Mouse (Mus musculus): Measurements from ENCODE around the gene Zfp503.

Zfp503 gene

DNA sequence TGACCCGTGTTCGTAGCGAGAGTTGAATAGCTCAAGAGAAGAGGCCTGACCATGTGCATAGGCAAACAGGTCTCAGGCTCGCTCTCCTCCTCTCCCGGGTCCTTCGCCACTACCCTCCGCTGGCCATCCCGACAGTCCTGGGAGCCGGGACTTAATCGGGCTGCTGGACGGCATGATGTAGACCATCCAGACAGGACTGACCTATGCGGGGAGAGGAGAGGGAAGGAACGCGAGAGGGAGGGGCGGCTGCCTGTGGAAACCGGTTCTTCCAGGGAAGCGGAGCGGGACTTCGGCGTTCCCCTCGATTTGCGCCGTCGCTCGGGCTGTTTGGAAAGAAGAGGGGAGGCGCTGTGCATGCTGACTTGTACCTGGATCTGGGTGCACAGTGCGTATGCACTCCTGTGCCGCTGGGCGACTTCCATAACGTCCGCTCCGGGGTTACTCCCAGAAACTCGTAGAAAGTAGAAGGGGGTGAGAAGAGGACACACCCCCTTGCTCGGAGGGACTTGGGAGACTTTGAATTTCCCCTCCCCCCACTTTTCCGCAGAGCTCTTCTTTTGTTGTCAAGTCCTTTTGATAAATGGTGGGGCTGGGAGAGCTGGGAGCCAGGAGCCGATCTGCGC lies at the start of gene Zfp503:
Gene Zfp503 (minus strand): TSS at position 311 of the 623 bp plus-strand sequence.
- no peak for DNase-seq (ENCODE audit: low read depth, low spot score)

DNA sequence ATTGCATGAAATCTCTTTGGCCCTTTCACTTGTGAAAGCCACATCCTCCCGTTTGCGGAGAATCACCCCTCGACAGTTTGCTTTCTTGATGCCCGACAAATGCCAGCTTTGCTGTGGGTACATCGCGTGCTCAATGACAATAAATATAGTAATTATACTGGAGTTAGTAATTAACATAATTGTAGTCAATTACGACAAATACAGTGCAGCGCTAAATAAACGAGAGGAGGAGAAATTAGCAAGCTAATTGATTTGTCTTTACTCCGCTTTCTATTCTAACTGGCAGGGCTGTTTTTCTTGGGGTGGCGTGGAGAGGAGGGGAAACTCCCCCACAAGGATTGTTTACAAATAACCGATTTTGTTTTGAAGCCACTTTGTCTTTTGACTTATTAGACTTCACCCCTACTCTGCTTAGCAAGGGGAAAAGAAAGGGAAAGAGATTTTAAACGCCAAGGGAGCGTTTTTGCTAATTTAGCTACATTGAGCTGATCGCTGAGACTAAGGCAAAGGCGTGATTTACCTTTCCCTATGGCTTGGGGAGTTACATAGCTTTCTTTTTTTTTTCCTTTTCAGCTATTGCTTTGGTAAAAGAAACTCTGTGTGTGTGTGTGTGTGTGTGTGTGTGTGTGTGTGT lies 48.2 kb upstream of the Zfp503 start:
- no peak for DNase-seq (ENCODE audit: low read depth, low spot score)

DNA sequence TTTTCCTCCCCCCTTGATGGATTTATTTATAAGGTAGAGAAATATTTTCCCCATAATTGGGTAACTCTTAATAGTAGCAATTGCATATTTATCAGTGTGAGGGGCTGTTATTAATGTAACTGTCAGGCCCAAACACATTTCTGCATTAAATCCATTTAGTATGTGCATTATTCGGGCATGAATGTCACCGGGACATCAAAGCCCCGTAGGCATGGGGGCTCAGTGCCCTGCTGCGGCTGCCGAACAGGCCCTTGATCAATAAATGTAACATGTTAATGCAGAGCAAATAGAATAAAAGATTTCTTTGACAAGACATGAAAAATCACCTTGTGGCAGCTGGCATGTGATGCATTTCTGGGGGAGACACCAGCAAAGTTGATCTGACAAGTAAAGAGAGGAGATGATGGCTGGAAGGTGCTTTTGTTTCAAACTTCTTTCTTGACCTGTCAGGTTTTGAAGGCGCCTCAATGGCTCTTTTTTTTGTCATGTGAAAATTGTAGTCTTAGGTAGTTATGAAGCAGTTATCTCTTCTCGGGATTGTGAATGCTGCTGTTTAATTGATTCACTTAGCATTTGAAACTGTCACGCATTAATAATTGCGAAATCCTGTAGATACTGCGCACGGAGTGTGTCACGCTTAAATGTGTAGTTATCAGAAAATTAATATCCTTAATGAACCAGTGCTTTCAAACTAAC lies 47.5 kb upstream of the Zfp503 start:
- no peak for DNase-seq (ENCODE audit: low read depth, low spot score)

DNA sequence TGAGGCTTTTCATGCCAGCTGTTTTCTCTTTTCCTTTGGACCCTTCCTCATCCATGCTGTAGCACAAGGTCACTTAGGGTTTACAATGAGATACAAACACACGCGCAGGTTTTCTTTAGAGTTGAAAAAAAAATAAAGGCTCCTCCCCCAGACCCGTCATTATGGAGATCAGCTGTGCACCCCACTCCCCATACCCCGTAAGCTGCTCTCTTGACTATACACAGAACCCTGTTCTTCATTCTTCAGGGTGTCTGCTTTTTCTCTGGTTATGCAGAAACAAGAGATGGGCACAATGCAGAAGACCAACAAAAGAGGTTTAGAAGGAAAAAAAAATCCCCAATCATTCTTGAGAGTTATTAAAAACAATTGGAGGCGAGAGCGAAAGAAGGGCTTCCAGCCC lies 46.9 kb upstream of the Zfp503 start:
- no peak for DNase-seq (ENCODE audit: low read depth, low spot score)

DNA sequence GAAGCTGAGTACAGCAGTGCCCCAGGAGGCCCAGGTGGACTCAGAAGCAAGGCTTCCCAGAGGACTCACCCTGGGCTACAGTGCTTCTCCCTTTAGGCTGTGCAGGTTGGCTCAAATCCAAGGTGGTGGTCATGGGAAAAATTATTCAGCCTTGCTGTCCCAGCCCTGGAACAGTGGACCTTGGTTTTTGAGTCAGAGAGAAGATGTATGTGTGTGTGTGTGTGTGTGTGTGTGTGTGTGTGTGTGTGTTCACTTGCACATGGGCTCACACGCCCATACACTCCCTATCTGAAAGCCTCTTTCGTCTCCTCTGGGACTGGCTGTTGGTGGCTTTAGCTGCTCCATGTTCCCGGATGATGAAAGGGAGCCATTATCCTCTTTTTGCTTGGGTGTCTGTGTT lies 46.5 kb upstream of the Zfp503 start:
- no peak for DNase-seq (ENCODE audit: low read depth, low spot score)

DNA sequence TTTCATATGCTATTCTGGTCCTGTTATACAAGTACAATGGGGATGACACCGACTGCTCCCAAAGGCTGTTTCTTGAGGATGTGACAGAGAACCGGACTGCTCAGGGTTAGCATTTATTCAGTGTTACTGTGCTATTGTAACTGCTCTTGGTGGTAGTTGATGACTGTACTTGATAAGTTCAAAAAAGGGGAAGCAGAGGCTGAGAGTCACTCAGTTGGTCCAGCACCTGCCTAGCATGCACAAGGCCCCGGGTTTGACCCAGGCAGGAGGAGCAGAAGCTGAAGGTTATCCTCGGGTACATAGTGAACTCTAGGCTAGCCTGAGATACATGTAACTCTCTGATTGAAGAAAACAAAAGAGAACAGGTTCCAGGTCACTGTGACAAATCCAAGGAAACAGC lies 34.1 kb upstream of the Zfp503 start:
- DNase-seq (ENCODE audit: low read depth, low spot score): no peak

DNA sequence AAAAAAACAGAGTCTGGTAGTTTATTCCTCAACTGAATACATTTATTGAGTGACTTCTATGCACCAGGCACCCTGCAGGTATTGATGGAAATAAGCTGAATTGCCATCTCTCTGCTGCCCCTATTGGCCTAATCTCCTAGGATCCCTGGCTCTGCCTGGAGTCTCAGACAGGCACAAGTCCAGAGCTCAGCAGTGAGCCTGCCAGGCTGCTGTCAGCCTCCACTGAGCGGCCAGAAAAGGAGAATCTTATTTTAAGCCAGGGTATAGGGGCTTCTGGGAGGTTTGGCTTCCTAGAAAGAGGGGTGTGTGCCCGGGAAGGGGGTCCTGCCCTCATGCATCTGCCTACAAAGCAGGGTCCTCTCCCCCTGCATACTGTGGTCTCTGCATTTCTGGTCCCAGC lies 31.5 kb upstream of the Zfp503 start:
- DNase-seq (ENCODE audit: low read depth, low spot score): no peak

DNA sequence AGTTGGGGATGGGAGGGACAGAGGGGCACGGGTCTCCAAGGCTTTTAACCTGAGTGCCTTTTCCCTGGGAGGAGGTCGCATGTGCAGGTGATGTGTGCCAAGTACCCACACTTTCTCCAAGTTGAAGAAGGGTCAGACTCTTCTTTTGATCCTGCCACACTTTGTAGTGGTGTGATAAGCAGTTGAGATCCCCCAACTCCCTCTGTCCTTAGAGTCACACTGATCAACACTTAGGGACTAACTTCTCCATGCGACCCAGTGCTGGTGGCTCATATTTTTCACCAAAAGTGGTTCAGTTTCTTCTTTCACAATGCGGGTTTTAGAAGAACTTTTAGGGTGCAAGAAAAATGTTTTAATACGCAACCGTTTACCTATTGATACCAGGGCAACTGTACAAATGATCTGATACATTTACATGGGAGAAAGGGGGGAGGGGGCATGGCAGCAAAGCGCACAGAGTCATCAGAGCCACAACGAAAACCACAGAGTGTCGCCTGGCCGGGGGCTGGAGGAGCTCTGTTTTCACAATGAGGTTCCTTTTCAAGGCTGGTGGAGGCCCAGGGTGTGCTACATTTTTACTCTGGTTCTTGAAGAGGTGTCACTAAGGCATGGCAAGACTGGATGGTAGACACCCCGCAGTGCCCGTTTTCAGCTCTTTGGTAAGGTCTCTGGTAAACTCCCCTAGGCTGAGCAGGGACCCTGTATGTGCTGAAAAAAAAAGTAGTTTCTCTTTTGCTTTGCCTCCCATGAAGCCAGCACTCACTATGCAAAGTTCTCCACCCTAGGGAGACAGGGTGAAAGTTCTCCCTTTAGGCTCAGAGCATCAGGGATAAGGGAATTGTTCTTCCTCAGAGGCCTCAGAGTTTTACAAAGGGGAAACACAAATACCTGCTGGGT lies 30.8 kb upstream of the Zfp503 start:
- DNase-seq (ENCODE audit: low read depth, low spot score): no peak

DNA sequence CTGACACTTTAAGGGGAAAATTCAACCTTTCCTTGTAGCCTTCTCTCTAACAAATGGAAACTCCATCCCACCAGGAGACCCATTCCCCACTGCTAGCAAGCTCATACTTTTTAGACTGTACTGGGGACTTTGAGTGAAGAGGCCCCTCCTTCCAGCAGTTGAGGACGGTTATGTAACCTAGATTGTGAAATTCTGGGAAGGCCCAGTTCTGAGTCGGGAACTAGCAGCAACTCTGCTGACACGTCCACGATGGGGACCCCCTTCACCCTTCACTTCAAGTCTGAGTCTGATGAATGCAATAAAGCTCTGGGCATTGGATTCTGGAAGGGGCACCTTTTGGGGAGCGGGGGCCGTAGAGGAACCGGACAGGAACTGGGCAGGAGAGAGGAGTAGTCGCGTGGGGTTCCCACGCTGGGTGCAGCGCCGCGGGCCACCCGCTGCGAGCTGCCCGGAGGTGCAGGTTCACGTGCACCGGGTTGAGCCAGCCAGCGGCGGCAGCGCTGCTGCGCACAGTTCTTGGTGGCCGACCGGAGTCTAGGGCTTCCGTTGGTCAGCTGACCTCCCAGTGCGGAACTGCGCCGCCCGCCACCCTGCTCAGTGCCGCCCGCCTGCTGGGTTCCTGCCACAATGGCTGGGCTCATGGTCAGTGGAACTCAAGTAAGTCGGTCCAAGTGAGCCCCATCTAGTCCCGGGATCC lies 30.0 kb upstream of the Zfp503 start, which contains the start of gene Lrmda:
Gene Lrmda (plus strand): TSS at position 461 of the 697 bp plus-strand sequence.
- DNase-seq (ENCODE audit: low read depth, low spot score): no peak

DNA sequence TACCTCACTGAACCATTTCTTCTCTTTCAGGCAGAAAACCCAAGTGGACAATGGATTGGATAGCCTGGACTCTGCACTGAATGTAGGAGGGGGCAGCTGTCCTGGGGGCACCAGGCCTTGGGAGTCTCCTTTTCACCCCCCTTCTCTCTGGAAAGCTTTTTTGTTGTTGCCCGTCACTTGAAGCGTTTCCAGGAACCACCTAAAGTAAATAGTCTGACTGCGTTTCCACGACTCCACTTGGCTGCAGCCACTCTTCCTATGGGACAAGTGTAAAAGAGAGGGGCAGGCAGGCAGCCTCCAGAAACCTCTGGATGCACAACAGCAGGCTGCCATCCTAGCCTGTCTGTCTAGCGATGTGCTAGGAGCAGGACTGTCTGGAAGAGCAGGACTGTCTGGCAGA lies 27.6 kb upstream of the Zfp503 start:
- DNase-seq (ENCODE audit: low read depth, low spot score): no peak

DNA sequence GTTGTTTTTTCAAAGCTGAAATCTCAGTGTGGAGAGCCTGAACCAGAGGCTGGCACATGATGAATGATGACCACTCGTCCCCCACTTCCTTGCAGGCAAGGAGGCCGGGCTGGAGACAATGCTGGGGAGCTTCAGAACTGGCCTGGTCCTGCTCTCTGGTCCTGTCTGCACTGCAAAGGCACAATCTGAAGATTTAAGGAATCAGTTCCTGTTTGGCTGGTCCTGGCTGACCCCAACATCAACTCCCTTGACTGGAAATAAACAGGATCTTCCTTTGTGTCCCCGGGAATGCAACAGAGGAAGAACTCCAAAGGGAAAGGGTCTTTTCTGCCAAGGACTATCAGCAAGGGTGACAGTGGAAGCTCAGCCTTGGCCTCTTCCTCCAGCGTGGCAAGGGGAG lies 25.4 kb upstream of the Zfp503 start:
- no peak for DNase-seq (ENCODE audit: low read depth, low spot score)

DNA sequence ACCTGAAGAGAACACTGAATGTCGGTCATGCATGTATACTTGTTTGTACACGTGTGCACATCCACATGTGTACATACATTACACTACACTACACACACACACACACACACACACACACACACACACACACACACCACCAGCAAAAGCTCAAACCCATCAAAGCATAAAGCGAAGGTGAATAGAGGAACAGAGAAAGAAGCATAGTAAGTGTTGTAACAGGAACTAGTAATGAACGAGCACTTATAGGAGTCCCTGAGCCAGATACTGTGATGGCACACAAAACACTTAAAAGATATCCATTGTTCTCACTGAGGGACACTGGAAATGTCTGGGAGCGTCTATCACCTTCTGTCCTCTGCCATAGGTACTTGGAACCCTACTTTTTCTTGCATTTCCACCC lies 24.9 kb upstream of the Zfp503 start:
- DNase-seq (ENCODE audit: low read depth, low spot score): no peak

DNA sequence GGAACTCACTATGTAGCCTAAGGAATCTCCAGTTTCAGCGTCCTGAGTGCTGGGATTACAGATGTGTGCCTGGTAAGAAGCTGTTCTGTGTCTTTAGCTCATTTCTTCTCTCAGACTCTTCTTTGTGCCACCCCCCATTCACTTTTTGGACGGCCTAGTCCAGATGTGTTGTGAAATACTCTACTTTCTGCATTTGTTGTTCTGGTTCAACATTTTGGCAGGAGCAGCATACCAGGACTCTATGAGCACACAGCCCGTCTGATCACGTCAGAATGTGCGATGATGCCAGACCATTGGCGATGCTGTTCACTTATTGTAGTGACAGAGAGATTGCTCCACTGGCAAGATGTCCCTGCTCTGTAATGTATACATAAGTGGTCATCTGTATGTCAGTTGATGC lies 17.6 kb upstream of the Zfp503 start:
- DNase-seq (ENCODE audit: low read depth, low spot score): no peak

DNA sequence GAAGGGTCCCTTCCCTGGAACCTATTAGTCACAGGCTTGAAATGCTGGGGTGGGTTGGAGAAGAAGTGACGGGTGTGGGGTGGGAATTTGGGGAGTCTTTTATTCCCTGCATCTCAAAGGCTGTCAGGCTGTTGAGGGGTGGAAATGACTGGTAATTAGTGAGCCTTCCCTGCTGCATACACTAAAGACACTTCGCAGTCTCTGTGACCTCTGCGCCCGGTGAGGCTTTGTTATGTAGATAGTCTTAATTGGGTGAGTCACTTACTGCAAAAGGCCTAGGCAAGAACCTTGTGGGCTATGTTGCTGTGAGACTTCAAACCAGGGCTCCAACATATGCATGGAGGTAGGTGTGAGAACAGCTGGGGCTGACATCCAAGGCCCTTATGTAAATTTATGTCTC lies 15.5 kb upstream of the Zfp503 start:
- no peak for DNase-seq (ENCODE audit: low read depth, low spot score)

DNA sequence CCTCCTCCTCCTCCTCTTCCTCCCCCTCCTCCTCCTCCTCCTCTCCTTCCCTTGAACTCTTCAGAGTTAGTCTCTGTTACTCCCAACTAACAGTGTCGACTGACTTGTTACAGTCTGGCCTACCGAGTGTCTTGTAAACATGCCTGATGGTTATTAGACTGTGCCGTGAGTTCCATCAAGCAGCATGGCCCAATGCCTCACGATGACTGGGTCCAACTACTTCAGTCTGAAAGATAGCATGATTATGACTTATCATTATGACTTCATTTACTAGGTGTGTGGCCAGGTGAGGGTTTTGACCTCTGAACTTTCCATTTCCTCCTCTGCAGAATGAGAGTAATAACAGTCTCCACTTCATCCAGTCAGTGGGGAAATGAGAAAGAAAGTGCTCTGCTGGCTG lies 14.2 kb upstream of the Zfp503 start:
- DNase-seq (ENCODE audit: low read depth, low spot score): no peak

DNA sequence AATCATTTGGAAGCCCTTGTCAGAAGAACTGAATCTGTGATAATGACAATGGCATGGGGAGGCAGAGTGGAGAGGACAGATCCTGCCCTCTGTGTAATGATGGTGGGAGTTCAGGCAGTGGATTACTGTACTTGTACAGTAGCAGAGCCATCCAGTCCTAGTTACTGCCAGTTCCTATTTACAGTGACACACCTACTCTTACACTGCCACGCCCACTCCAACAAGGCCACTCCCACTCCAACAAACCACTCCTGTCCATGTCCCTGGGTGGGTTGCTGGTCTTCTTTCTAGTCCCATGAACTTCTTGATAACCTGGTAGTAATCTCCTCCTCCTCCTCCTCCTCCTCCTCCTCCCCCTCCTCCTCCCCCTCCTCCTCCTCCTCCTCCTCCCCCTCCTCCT lies 13.8 kb upstream of the Zfp503 start:
- DNase-seq (ENCODE audit: low read depth, low spot score): no peak

DNA sequence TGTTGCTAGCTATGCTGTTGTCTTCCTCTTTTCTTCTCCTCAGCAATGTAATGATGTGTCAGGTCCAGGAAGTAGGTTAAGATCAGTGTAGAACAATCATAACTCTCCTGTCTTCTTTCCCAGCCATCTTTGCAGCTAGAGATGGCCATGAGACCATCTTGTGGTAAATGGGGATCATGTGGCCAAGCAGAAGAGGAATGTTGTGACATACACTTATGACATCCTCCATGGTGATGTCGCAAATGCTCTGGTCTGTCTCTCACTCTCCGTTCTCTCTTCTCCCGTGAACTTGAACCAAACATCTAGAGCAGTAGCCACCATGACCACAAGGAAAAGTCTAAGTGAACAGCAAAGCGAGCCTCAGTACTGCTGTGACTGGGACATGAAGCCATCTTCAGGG lies 10.2 kb upstream of the Zfp503 start:
- no peak for DNase-seq (ENCODE audit: low read depth, low spot score)

DNA sequence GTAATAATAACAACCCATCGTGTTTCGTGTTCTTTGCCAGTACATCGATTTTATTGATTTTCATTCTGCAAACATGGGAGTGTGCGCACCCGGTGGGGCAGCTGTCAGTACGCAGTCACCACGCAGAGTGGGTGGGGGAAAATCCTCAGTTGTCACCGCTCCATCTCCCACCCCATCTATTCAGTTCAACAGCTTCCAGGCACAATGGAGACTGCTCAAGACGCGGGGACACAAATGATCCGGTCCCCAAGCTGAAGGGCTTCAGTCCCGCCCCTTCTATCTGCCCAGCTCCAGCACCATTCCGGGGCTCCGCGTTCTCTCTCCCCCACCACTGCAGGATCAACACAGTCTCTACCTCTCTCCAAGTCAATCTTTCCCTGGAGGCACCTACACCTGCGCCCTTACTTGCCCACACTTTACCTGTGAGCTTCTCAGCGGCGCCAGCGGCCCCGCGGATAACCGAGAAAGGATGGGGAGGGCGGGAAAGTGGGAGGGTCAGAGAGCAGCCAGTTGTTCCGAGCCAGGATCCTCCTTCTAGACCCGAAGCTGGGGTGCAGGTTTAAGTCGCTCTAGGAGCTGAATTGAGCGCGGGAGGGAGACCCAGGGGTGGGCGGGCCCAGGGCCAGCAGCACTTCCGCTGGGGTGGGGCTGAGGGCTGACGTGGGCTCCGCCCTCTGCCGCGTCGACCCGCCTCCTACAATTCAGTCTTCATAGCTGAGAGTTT lies 5.8 kb upstream of the Zfp503 start:
- no peak for DNase-seq (ENCODE audit: low read depth, low spot score)

DNA sequence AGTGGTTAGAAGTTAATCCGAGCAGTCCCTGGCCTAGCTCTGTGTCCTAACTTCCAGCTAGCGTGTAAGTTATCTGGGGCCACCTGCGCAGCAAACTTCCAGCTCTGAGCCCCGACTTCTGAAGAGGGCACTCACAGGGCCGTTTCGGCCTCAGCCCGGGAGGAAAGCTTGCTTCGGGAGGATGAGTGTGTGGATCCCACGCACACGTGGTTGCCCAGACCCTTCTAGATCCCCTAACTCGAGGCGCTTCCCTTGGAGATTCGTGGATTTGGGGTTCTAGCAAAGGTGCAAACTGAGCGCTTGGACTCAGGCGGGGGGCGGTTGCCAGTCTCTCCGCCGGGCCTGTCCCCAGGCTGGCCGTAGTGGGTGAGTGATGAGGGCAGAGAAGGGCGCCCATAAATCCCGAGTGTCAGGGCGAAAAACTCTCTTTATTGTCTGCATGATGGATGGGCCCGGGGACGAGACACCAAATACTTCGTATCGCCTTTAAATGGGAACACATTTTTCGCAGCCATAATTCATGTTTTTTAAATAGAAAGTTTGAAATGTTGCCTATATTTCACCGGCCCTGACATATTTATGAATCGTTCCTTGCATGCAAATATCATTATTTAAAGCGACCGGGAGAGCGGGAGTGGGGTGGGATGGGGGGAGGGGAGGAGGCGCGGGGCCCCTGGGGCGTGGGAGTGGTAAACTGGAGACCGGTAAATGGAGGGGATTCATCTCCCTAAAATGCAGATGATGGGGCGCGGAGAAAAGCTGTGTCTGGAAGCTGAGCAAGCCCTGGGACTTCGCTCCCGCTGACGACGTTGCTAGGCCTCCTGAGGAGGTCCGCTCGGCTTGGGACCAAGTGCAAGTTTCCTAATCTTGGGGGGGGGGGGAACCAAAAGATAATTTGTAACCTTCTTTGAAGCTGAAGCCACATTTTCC lies 4.9 kb upstream of the Zfp503 start:
- DNase-seq (ENCODE audit: low read depth, low spot score): no peak
